Mouse (Mus musculus) MEL (cell line): ENCODE results near the gene Slc25a21. TPM values are rescaled to one million over a fixed set of nuclear protein-coding genes. Genes with fewer than 3 reads are reported as not detected.

Experiments used
- DNase-seq: peaks from one replicate; pipeline ENCODE4 v3.0.0; 2011; ENCODE audit warnings: low read depth, low spot score
- H3K27ac ChIP-seq: 2 replicates; pipeline ENCODE4 v1.5.1; 2012; ENCODE audit warnings: low read depth, mild to moderate bottlenecking, control low read depth, low read length, moderate library complexity; ENCODE audit not compliant: control insufficient read depth
- H3K27me3 ChIP-seq, 2 experiments: fragments of 150-350 bp in 1 of 2; sonication (generic) in 1 of 2; 2 replicates each; pipeline ENCODE4 v1.6.1; 2012; ENCODE audit warnings: low read length in 2 of 2, mild to moderate bottlenecking in 2 of 2, improper control_type of control experiment in 1 of 2, moderate library complexity in 1 of 2; ENCODE audit not compliant: insufficient read depth in 2 of 2, control insufficient read depth in 1 of 2
- H3K36me3 ChIP-seq, 2 experiments: 2 replicates each; pipeline ENCODE4 v1.6.1; 2012 to 2014; ENCODE audit warnings: low read length in 2 of 2, improper control_type of control experiment in 1 of 2, inconsistent platforms in 1 of 2, mild to moderate bottlenecking in 1 of 2; ENCODE audit not compliant: insufficient read depth in 2 of 2, control insufficient read depth in 1 of 2
- H3K4me1 ChIP-seq, 2 experiments: fragments of 150-350 bp in 1 of 2; sonication (generic) in 1 of 2; 2 replicates each; pipeline ENCODE4 v1.6.1; 2012; ENCODE audit warnings: low read length in 2 of 2, improper control_type of control experiment in 1 of 2, mild to moderate bottlenecking in 1 of 2; ENCODE audit not compliant: insufficient read depth in 2 of 2, control insufficient read depth in 1 of 2
- H3K4me3 ChIP-seq, 2 experiments: fragments of 150-350 bp in 1 of 2; sonication (generic) in 1 of 2; 2 replicates each; pipeline ENCODE4 v1.5.1; 2012; ENCODE audit warnings: low read depth in 2 of 2, low read length in 2 of 2, mild to moderate bottlenecking in 2 of 2, moderate library complexity in 2 of 2, control low read depth in 1 of 2, improper control_type of control experiment in 1 of 2; ENCODE audit not compliant: control insufficient read depth in 1 of 2, insufficient read depth in 1 of 2
- H3K79me2 ChIP-seq: 2 replicates; pipeline ENCODE4 v1.6.1; 2012; ENCODE audit warnings: mild to moderate bottlenecking, low read length, moderate library complexity; ENCODE audit not compliant: control insufficient read depth, poor library complexity, insufficient read depth
- H3K9ac ChIP-seq: 2 replicates; pipeline ENCODE4 v1.6.1; 2012; ENCODE audit warnings: low read depth, mild to moderate bottlenecking, control low read depth, low read length, moderate library complexity; ENCODE audit not compliant: control insufficient read depth, poor library complexity, severe bottlenecking
- H3K9me3 ChIP-seq: fragments of 150-350 bp; sonication (generic); replicated peaks from 2 replicates; pipeline ENCODE4 v1.6.1; 2012; ENCODE audit warnings: mild to moderate bottlenecking, low read length, improper control_type of control experiment, moderate library complexity; ENCODE audit not compliant: insufficient read depth
- BHLHE40 ChIP-seq: IDR thresholded peaks from 2 replicates; pipeline ENCODE4 v1.6.1; 2012; ENCODE audit warnings: low read depth, mild to moderate bottlenecking, inconsistent platforms, low read length, improper control_type of control experiment, borderline replicate concordance
- CHD1 ChIP-seq: IDR thresholded peaks from 2 replicates; pipeline ENCODE4 v1.6.1; 2012; ENCODE audit warnings: low read depth, mild to moderate bottlenecking, inconsistent platforms, low read length, improper control_type of control experiment
- CTCF ChIP-seq, 3 experiments: IDR thresholded peaks in 2 of 3; conservative IDR thresholded peaks in 1 of 3; 2 replicates each; pipeline ENCODE4 v1.5.1; 2011 to 2012; ENCODE audit warnings: low read length in 3 of 3, low read depth in 2 of 3, mild to moderate bottlenecking in 2 of 3, improper control_type of control experiment in 1 of 3, inconsistent platforms in 1 of 3, mixed read lengths in 1 of 3, moderate library complexity in 1 of 3; ENCODE audit not compliant: control insufficient read depth in 1 of 3, insufficient read depth in 1 of 3, poor library complexity in 1 of 3, severe bottlenecking in 1 of 3
- EP300 ChIP-seq, 2 experiments: IDR thresholded peaks; 2 replicates each; pipeline ENCODE4 v1.6.1; 2011; ENCODE audit warnings: improper control_type of control experiment in 2 of 2, low read length in 2 of 2, low read depth in 1 of 2, mild to moderate bottlenecking in 1 of 2
- ETS1 ChIP-seq: IDR thresholded peaks from 2 replicates; pipeline ENCODE4 v1.6.1; 2012; ENCODE audit warnings: low read depth, mild to moderate bottlenecking, inconsistent platforms, low read length, improper control_type of control experiment, moderate library complexity
- GABPA ChIP-seq: IDR thresholded peaks from 2 replicates; pipeline ENCODE4 v1.6.1; 2012; ENCODE audit warnings: low read depth, mild to moderate bottlenecking, inconsistent platforms, low read length, improper control_type of control experiment, moderate library complexity
- KAT2A ChIP-seq: conservative IDR thresholded peaks from 2 replicates; pipeline ENCODE4 v1.6.1; 2012; ENCODE audit warnings: low read depth, low read length, improper control_type of control experiment, inconsistent platforms
- MAX ChIP-seq: IDR thresholded peaks from 2 replicates; pipeline ENCODE4 v1.6.1; 2011; ENCODE audit warnings: low read length, improper control_type of control experiment
- MAZ ChIP-seq: IDR thresholded peaks from 2 replicates; pipeline ENCODE4 v1.6.1; 2012; ENCODE audit warnings: low read depth, mild to moderate bottlenecking, inconsistent platforms, low read length, improper control_type of control experiment
- MEF2A ChIP-seq: IDR thresholded peaks from 2 replicates; pipeline ENCODE4 v1.6.1; 2014; ENCODE audit warnings: low read depth, mild to moderate bottlenecking, inconsistent platforms, low read length, improper control_type of control experiment; ENCODE audit not compliant: poor library complexity, insufficient replicate concordance, severe bottlenecking; ENCODE audit errors: extremely low read depth
- MYC ChIP-seq: IDR thresholded peaks from 2 replicates; pipeline ENCODE4 v1.6.1; 2011; ENCODE audit warnings: low read depth, mild to moderate bottlenecking, low read length, improper control_type of control experiment, moderate library complexity
- POLR2A ChIP-seq, 2 experiments: IDR thresholded peaks; 2 replicates each; pipeline ENCODE4 v1.6.1; 2011 to 2012; ENCODE audit warnings: low read length in 2 of 2, mild to moderate bottlenecking in 2 of 2, control low read depth in 1 of 2, improper control_type of control experiment in 1 of 2, low read depth in 1 of 2, moderate library complexity in 1 of 2; ENCODE audit not compliant: control insufficient read depth in 1 of 2, insufficient read depth in 1 of 2, poor library complexity in 1 of 2
- POLR2AphosphoS5 ChIP-seq: IDR thresholded peaks from 2 replicates; pipeline ENCODE4 v1.6.1; 2012; ENCODE audit warnings: low read depth, borderline replicate concordance, mild to moderate bottlenecking, inconsistent platforms, low read length, moderate library complexity, mixed read lengths
- RAD21 ChIP-seq: IDR thresholded peaks from 2 replicates; pipeline ENCODE4 v1.6.1; 2011; ENCODE audit warnings: mild to moderate bottlenecking, low read depth, low read length, improper control_type of control experiment
- UBTF ChIP-seq: IDR thresholded peaks from 2 replicates; pipeline ENCODE4 v1.6.1; 2012; ENCODE audit warnings: low read depth, mild to moderate bottlenecking, inconsistent platforms, low read length, improper control_type of control experiment, moderate library complexity, borderline replicate concordance; ENCODE audit not compliant: insufficient read depth
- ZC3H11A ChIP-seq: IDR thresholded peaks from 2 replicates; pipeline ENCODE4 v1.6.1; 2012; ENCODE audit warnings: low read depth, mild to moderate bottlenecking, inconsistent platforms, low read length, improper control_type of control experiment
- polyA plus RNA-seq, 2 experiments: library from polyadenylated mRNA; stranded (reverse) in 1 of 2; unstranded in 1 of 2; fragments of >175 nt in 1 of 2; fragments of >200 nt in 1 of 2; gene quantifications; 2 replicates each; pipeline versions ENCODE4 v1.2.1 to v1.2.4; 2012; ENCODE audit warnings: low replicate concordance in 2 of 2, low read depth in 1 of 2; ENCODE audit not compliant: insufficient read length in 2 of 2, insufficient read depth in 1 of 2, missing spikeins in 1 of 2
- total RNA-seq: library from RNA; depleted of rRNA; stranded (reverse); fragments of 300-350 nt; gene quantifications from 2 replicates; pipeline ENCODE4 v1.2.3, GENCODE M21; 2012

The Slc25a21 gene
- total and polyA plus RNA-seq, 3 experiments, result 14.7 to 18.3 TPM; not detected in 1

GRCm38 (mm10) chr12:56822122-56822521, 375.1 kb downstream of the Slc25a21 start:
- Histone ChIP-seq H3K27me3 (no peaks in the 10 kb centered on the region), H3K27ac (no peak overlapping the region), H3K9ac (no peak overlapping the region), H3K4me1 (no peaks in the 10 kb centered on the region), H3K79me2 (no peaks in the 10 kb centered on the region), H3K36me3 (no peaks in the 10 kb centered on the region), H3K4me3 (no peak overlapping the region), H3K9me3 (no peaks in the 10 kb centered on the region)
- DNase-seq, result no peak
- no peak for TF ChIP-seq ZC3H11A
- no peak for TF ChIP-seq ETS1
- no peak for TF ChIP-seq KAT2A
- TF ChIP-seq EP300 (IDR thresholded peaks at IDR 0.05; ENCODE audit: low read depth in 1 of 2, low read length in 2 of 2), result no peak
- TF ChIP-seq GABPA, result no peak
- TF ChIP-seq BHLHE40, result no peak
- no peak for TF ChIP-seq POLR2A (IDR thresholded peaks at IDR 0.05; ENCODE audit: control insufficient read depth in 1 of 2, insufficient read depth in 1 of 2, low read depth in 1 of 2, low read length in 2 of 2, poor library complexity in 1 of 2)
- no peak for TF ChIP-seq MEF2A

- Histone ChIP-seq H3K9me3 (no peaks in the 10 kb centered on the region), H3K36me3 (no peaks in the 10 kb centered on the region), H3K79me2 (no peaks in the 10 kb centered on the region), H3K4me3 (no peak overlapping the region), H3K4me1 (no peaks in the 10 kb centered on the region), H3K27me3 (no peaks in the 10 kb centered on the region), H3K9ac (no peak overlapping the region), H3K27ac (no peak overlapping the region)
- TF ChIP-seq POLR2A (IDR thresholded peaks at IDR 0.05; ENCODE audit: control insufficient read depth in 1 of 2, insufficient read depth in 1 of 2, low read depth in 1 of 2, low read length in 2 of 2, poor library complexity in 1 of 2), result no peak
- no peak for TF ChIP-seq MYC
- TF ChIP-seq RAD21, result no peak
- no peak for TF ChIP-seq ZC3H11A
- TF ChIP-seq POLR2AphosphoS5, result no peak
- TF ChIP-seq UBTF, result no peak
- no peak for TF ChIP-seq EP300 (IDR thresholded peaks at IDR 0.05; ENCODE audit: low read depth in 1 of 2, low read length in 2 of 2)
- no peak for TF ChIP-seq MAZ
- TF ChIP-seq CTCF (IDR thresholded peaks at IDR 0.05 in 2 of 3, conservative IDR thresholded peaks at IDR 0.05 in 1 of 3; ENCODE audit: control insufficient read depth in 1 of 3, insufficient read depth in 1 of 3, low read depth in 2 of 3, low read length in 3 of 3, poor library complexity in 1 of 3, severe bottlenecking in 1 of 3), result no peak
- no peak for TF ChIP-seq CHD1
- no peak for TF ChIP-seq MAX
- no peak for DNase-seq
Observed at GRCm38 (mm10) chr12:56820604-56821003, 376.7 kb downstream of the Slc25a21 start.
